Mouse (Mus musculus): Measurements from ENCODE around the gene Zfhx3.

- TF ChIP-seq CTCF (IDR thresholded peaks at IDR 0.05; ENCODE audit: low read depth) (no peak), EP300 (IDR thresholded peaks at IDR 0.05; ENCODE audit: low read depth) (no peak)
Measured at GRCm38 (mm10) chr8:107980618-107981017, 38.2 kb downstream of the Zfhx3 start.

Data from liver, embryonic 14.5 days (tissue).